Mouse (Mus musculus): ENCODE measurements around the gene Mcm10.

The Mcm10 gene

GRCm38 (mm10) chr2:5043476-5043761 lies 30.8 kb upstream of the Mcm10 start:
- H3K27me3 ChIP-seq (ENCODE audit: insufficient read depth, low read length): no peaks in the 10 kb centered on the region
- H3K4me3 ChIP-seq (replicated peaks; ENCODE audit: low read length): no peak overlapping the region
- TF ChIP-seq POU5F1 (IDR thresholded peaks at IDR 0.05; ENCODE audit: borderline replicate concordance, low read length) (no peak), CTCF (conservative IDR thresholded peaks at IDR 0.05; ENCODE audit: low read length) (no peak), NANOG (IDR thresholded peaks at IDR 0.05; ENCODE audit: borderline replicate concordance, low read length) (no peak)
- H3K4me1 ChIP-seq (replicated peaks; ENCODE audit: low read depth, low read length): peaks cover 65% of the 10 kb centered on the region
- no peaks in the 10 kb centered on the region for H3K9me3 ChIP-seq (ENCODE audit: low read length)
- H3K36me3 ChIP-seq (ENCODE audit: insufficient read depth, low read length): peaks cover 3% of the 10 kb centered on the region; the same call in 1 of the 2 replicates

- peaks cover 3% of the 10 kb centered on the region; the same call in 1 of the 2 replicates for H3K36me3 ChIP-seq (ENCODE audit: insufficient read depth, low read length)
- H3K27me3 ChIP-seq (ENCODE audit: insufficient read depth, low read length): no peaks in the 10 kb centered on the region
- H3K4me1 ChIP-seq (replicated peaks; ENCODE audit: low read depth, low read length): peaks cover 69% of the 10 kb centered on the region
- H3K9me3 ChIP-seq (ENCODE audit: low read length): no peaks in the 10 kb centered on the region
- H3K4me3 ChIP-seq (replicated peaks; ENCODE audit: low read length): no peak overlapping the region
- no peak for TF ChIP-seq CTCF (conservative IDR thresholded peaks at IDR 0.05; ENCODE audit: low read length)
- no peak for TF ChIP-seq NANOG (IDR thresholded peaks at IDR 0.05; ENCODE audit: borderline replicate concordance, low read length)
- no peak for TF ChIP-seq POU5F1 (IDR thresholded peaks at IDR 0.05; ENCODE audit: borderline replicate concordance, low read length)
Observed at GRCm38 (mm10) chr2:5042616-5043475, 30.3 kb upstream of the Mcm10 start.

- no peaks in the 10 kb centered on the region for H3K27me3 ChIP-seq (ENCODE audit: insufficient read depth, low read length)
- H3K4me1 ChIP-seq (replicated peaks; ENCODE audit: low read depth, low read length): peaks cover 69% of the 10 kb centered on the region
- H3K9me3 ChIP-seq (ENCODE audit: low read length): no peaks in the 10 kb centered on the region
- no peak overlapping the region for H3K4me3 ChIP-seq (replicated peaks; ENCODE audit: low read length)
- H3K36me3 ChIP-seq (ENCODE audit: insufficient read depth, low read length): peaks cover 3% of the 10 kb centered on the region; the same call in 1 of the 2 replicates
- no peak for TF ChIP-seq CTCF (conservative IDR thresholded peaks at IDR 0.05; ENCODE audit: low read length)
- TF ChIP-seq POU5F1 (IDR thresholded peaks at IDR 0.05; ENCODE audit: borderline replicate concordance, low read length): no peak
- TF ChIP-seq NANOG (IDR thresholded peaks at IDR 0.05; ENCODE audit: borderline replicate concordance, low read length): no peak
Observed at GRCm38 (mm10) chr2:5041854-5042253, 29.3 kb upstream of the Mcm10 start.

- Histone ChIP-seq H3K27me3 (ENCODE audit: insufficient read depth, low read length) (no peaks in the 10 kb centered on the region), H3K36me3 (ENCODE audit: insufficient read depth, low read length) (peaks cover 3% of the 10 kb centered on the region; the same call in 1 of the 2 replicates)
- no peak for TF ChIP-seq NANOG (IDR thresholded peaks at IDR 0.05; ENCODE audit: borderline replicate concordance, low read length)
- TF ChIP-seq POU5F1 (IDR thresholded peaks at IDR 0.05; ENCODE audit: borderline replicate concordance, low read length): no peak
- TF ChIP-seq CTCF (conservative IDR thresholded peaks at IDR 0.05; ENCODE audit: low read length): no peak
Observed at GRCm38 (mm10) chr2:5040281-5041161, 27.9 kb upstream of the Mcm10 start.

GRCm38 (mm10) chr2:5039350-5040170 lies 27.0 kb upstream of the Mcm10 start:
- no peaks in the 10 kb centered on the region for H3K27me3 ChIP-seq (ENCODE audit: insufficient read depth, low read length)
- peaks cover 58% of the 10 kb centered on the region for H3K4me1 ChIP-seq (replicated peaks; ENCODE audit: low read depth, low read length)
- H3K36me3 ChIP-seq (ENCODE audit: insufficient read depth, low read length): peaks cover 3% of the 10 kb centered on the region; the same call in 1 of the 2 replicates
- TF ChIP-seq NANOG (IDR thresholded peaks at IDR 0.05; ENCODE audit: borderline replicate concordance, low read length) (no peak), POU5F1 (IDR thresholded peaks at IDR 0.05; ENCODE audit: borderline replicate concordance, low read length) (no peak), CTCF (conservative IDR thresholded peaks at IDR 0.05; ENCODE audit: low read length) (no peak)
- H3K4me3 ChIP-seq (replicated peaks; ENCODE audit: low read length): no peak overlapping the region
- H3K9me3 ChIP-seq (ENCODE audit: low read length): no peaks in the 10 kb centered on the region

More at GRCm38 (mm10) chr2:5040281-5041161, 27.9 kb upstream of the Mcm10 start:
- no peak overlapping the region for H3K4me3 ChIP-seq (replicated peaks; ENCODE audit: low read length)
- H3K4me1 ChIP-seq (replicated peaks; ENCODE audit: low read depth, low read length): peaks cover 58% of the 10 kb centered on the region
- no peaks in the 10 kb centered on the region for H3K9me3 ChIP-seq (ENCODE audit: low read length)

- H3K27me3 ChIP-seq (ENCODE audit: insufficient read depth, low read length): no peaks in the 10 kb centered on the region
- no peaks in the 10 kb centered on the region for H3K9me3 ChIP-seq (ENCODE audit: low read length)
- TF ChIP-seq NANOG (IDR thresholded peaks at IDR 0.05; ENCODE audit: borderline replicate concordance, low read length) (no peak), POU5F1 (IDR thresholded peaks at IDR 0.05; ENCODE audit: borderline replicate concordance, low read length) (no peak), CTCF (conservative IDR thresholded peaks at IDR 0.05; ENCODE audit: low read length) (no peak)
- peaks cover 3% of the 10 kb centered on the region; the same call in 1 of the 2 replicates for H3K36me3 ChIP-seq (ENCODE audit: insufficient read depth, low read length)
- H3K4me1 ChIP-seq (replicated peaks; ENCODE audit: low read depth, low read length): peaks cover 56% of the 10 kb centered on the region
- H3K4me3 ChIP-seq (replicated peaks; ENCODE audit: low read length): no peak overlapping the region
Observed at GRCm38 (mm10) chr2:5038320-5038719, 25.7 kb upstream of the Mcm10 start.

- no peaks in the 10 kb centered on the region for H3K9me3 ChIP-seq (ENCODE audit: low read length)
- H3K4me3 ChIP-seq (replicated peaks; ENCODE audit: low read length): no peak overlapping the region
- TF ChIP-seq CTCF (conservative IDR thresholded peaks at IDR 0.05; ENCODE audit: low read length): no peak
- no peak for TF ChIP-seq NANOG (IDR thresholded peaks at IDR 0.05; ENCODE audit: borderline replicate concordance, low read length)
- no peak for TF ChIP-seq POU5F1 (IDR thresholded peaks at IDR 0.05; ENCODE audit: borderline replicate concordance, low read length)
- no peaks in the 10 kb centered on the region for H3K27me3 ChIP-seq (ENCODE audit: insufficient read depth, low read length)
- peaks cover 56% of the 10 kb centered on the region for H3K4me1 ChIP-seq (replicated peaks; ENCODE audit: low read depth, low read length)
- H3K36me3 ChIP-seq (ENCODE audit: insufficient read depth, low read length): peaks cover 3% of the 10 kb centered on the region; the same call in 1 of the 2 replicates
Observed at GRCm38 (mm10) chr2:5037390-5037789, 24.8 kb upstream of the Mcm10 start.

All from E14TG2a.4 (cell line).